Mouse (Mus musculus) forebrain, embryonic 13.5 days (tissue): ENCODE data around the gene Fat3. TPM values are rescaled to one million over a fixed set of nuclear protein-coding genes. Genes with fewer than 3 reads are reported as not detected.

Source experiments
- ATAC-seq: fragments of 200-750 bp; cut with Nextera tagmentation; 2 replicates; pipeline ENCODE4 v1.8.0; 2017
- H3K27ac ChIP-seq: fragments of 300-500 bp; sonication (generic); 2 replicates; pipeline ENCODE4 v1.5.1; 2015; ENCODE audit warnings: inconsistent platforms, mild to moderate bottlenecking, moderate library complexity
- H3K27me3 ChIP-seq: fragments of 300-500 bp; sonication (generic); 2 replicates; pipeline ENCODE4 v1.6.1; 2015; ENCODE audit warnings: mild to moderate bottlenecking, inconsistent platforms
- H3K36me3 ChIP-seq: fragments of 300-500 bp; sonication (generic); 2 replicates; pipeline ENCODE4 v1.6.1; 2015; ENCODE audit warnings: mild to moderate bottlenecking, inconsistent platforms; ENCODE audit not compliant: poor library complexity, severe bottlenecking
- H3K4me1 ChIP-seq: fragments of 300-500 bp; sonication (generic); 2 replicates; pipeline ENCODE4 v1.6.1; 2015; ENCODE audit warnings: inconsistent platforms
- H3K4me2 ChIP-seq: fragments of 300-500 bp; sonication (generic); 2 replicates; pipeline ENCODE4 v1.6.1; 2015; ENCODE audit warnings: inconsistent platforms, mild to moderate bottlenecking, moderate library complexity
- H3K4me3 ChIP-seq: fragments of 300-500 bp; sonication (generic); 2 replicates; pipeline ENCODE4 v1.5.1; 2015; ENCODE audit warnings: mild to moderate bottlenecking, inconsistent platforms
- H3K9ac ChIP-seq: fragments of 300-500 bp; sonication (generic); 2 replicates; pipeline ENCODE4 v1.6.1; 2015; ENCODE audit warnings: mild to moderate bottlenecking, inconsistent platforms
- H3K9me3 ChIP-seq: fragments of 300-500 bp; sonication (generic); replicated peaks from 2 replicates; pipeline ENCODE4 v1.6.1; 2016; ENCODE audit warnings: inconsistent platforms
- WGBS: fragments of 180-500 bp; shearing (Covaris S2); methylation state at CpG from one replicate; pipeline ENCODE4 v1.1.7; 2015; 5-methylcytosine and 5-hydroxymethylcytosine counted together
- polyA plus RNA-seq: library from polyadenylated mRNA; unstranded; fragments of >200 nt; fragmentation: Nextera tagmentation; extraction: Ambion mirVana; gene quantifications from 2 replicates; pipeline ENCODE4 v1.2.1, GENCODE M21; 2015

The Fat3 gene
- polyA plus RNA-seq, 1 experiment from 2014 or later: 10.3 TPM

- Histone ChIP-seq H3K4me2 (no peak overlapping the region), H3K4me3 (no peak overlapping the region), H3K9ac (no peak overlapping the region), H3K27me3 (no peaks in the 10 kb centered on the region), H3K9me3 (no peaks in the 10 kb centered on the region), H3K27ac (no peak overlapping the region), H3K4me1 (no peaks in the 10 kb centered on the region), H3K36me3 (peaks cover 4% of the 10 kb centered on the region; the same call in 1 of the 2 replicates)
- no peak for ATAC-seq
- WGBS: 39% methylated on average over 3 of the region's 3 CpGs
Observed at GRCm38 (mm10) chr9:15944182-15944581, 556.9 kb downstream of the Fat3 start.

GRCm38 (mm10) chr9:15943486-15944153 lies 557.5 kb downstream of the Fat3 start:
- Histone ChIP-seq H3K27ac (no peak overlapping the region), H3K4me3 (no peak overlapping the region), H3K4me2 (no peak overlapping the region), H3K4me1 (no peaks in the 10 kb centered on the region), H3K36me3 (peaks cover 4% of the 10 kb centered on the region; the same call in 1 of the 2 replicates), H3K9ac (no peak overlapping the region), H3K9me3 (no peaks in the 10 kb centered on the region), H3K27me3 (no peaks in the 10 kb centered on the region)
- no peak for ATAC-seq
- 82% methylated on average over 3 of the region's 3 CpGs for WGBS

- 91% methylated on average over 2 of the region's 2 CpGs for WGBS
- no peak for ATAC-seq
- no peak overlapping the region for H3K9ac ChIP-seq
- no peak overlapping the region for H3K4me3 ChIP-seq
- H3K9me3 ChIP-seq: no peaks in the 10 kb centered on the region
- H3K4me2 ChIP-seq: no peak overlapping the region
- H3K27me3 ChIP-seq: no peaks in the 10 kb centered on the region
- no peak overlapping the region for H3K27ac ChIP-seq
- H3K4me1 ChIP-seq: no peaks in the 10 kb centered on the region
- H3K36me3 ChIP-seq: peaks cover 5% of the 10 kb centered on the region; the same call in 1 of the 2 replicates
Observed at GRCm38 (mm10) chr9:15941818-15942217, 559.3 kb downstream of the Fat3 start.

- H3K27me3 ChIP-seq: no peaks in the 10 kb centered on the region
- no peaks in the 10 kb centered on the region for H3K9me3 ChIP-seq
- no peak overlapping the region for H3K9ac ChIP-seq
- 87% methylated on average over 7 of the region's 7 CpGs for WGBS
- no peak overlapping the region for H3K27ac ChIP-seq
- no peak for ATAC-seq
- no peak overlapping the region for H3K4me3 ChIP-seq
- peaks cover 5% of the 10 kb centered on the region; the same call in 1 of the 2 replicates for H3K36me3 ChIP-seq
- no peaks in the 10 kb centered on the region for H3K4me1 ChIP-seq
- no peak overlapping the region for H3K4me2 ChIP-seq
Observed at GRCm38 (mm10) chr9:15940933-15941673, 560.0 kb downstream of the Fat3 start.

GRCm38 (mm10) chr9:15939594-15939993 lies 561.5 kb downstream of the Fat3 start:
- no peak overlapping the region for H3K4me3 ChIP-seq
- peaks cover 5% of the 10 kb centered on the region; the same call in 1 of the 2 replicates for H3K36me3 ChIP-seq
- no peak overlapping the region for H3K27ac ChIP-seq
- no peaks in the 10 kb centered on the region for H3K27me3 ChIP-seq
- H3K4me1 ChIP-seq: no peaks in the 10 kb centered on the region
- H3K9me3 ChIP-seq: no peaks in the 10 kb centered on the region
- no peak overlapping the region for H3K4me2 ChIP-seq
- no peak overlapping the region for H3K9ac ChIP-seq
- WGBS: 53% methylated on average over 2 of the region's 2 CpGs
- no peak for ATAC-seq

- peaks cover 5% of the 10 kb centered on the region; the same call in 1 of the 2 replicates for H3K36me3 ChIP-seq
- H3K27me3 ChIP-seq: no peaks in the 10 kb centered on the region
- 78% methylated on average over 28 of the region's 28 CpGs for WGBS
- no peak overlapping the region for H3K4me3 ChIP-seq
- H3K4me1 ChIP-seq: no peaks in the 10 kb centered on the region
- H3K4me2 ChIP-seq: no peak overlapping the region
- H3K27ac ChIP-seq: no peak overlapping the region
- no peaks in the 10 kb centered on the region for H3K9me3 ChIP-seq
- ATAC-seq: no peak
- H3K9ac ChIP-seq: no peak overlapping the region
Observed at GRCm38 (mm10) chr9:15937837-15938514, 563.1 kb downstream of the Fat3 start.

- no peak for ATAC-seq
- 88% methylated on average over 5 of the region's 5 CpGs for WGBS
- no peak overlapping the region for H3K27ac ChIP-seq
Observed at GRCm38 (mm10) chr9:15930928-15931443, 570.1 kb downstream of the Fat3 start.

GRCm38 (mm10) chr9:15928331-15928730 lies 572.8 kb downstream of the Fat3 start:
- 92% methylated on average over 2 of the region's 2 CpGs for WGBS
- Histone ChIP-seq H3K9me3 (no peaks in the 10 kb centered on the region), H3K4me2 (no peak overlapping the region), H3K9ac (no peak overlapping the region), H3K27me3 (no peaks in the 10 kb centered on the region), H3K4me1 (no peaks in the 10 kb centered on the region), H3K36me3 (no peaks in the 10 kb centered on the region), H3K4me3 (no peak overlapping the region), H3K27ac (no peak overlapping the region)
- no peak for ATAC-seq

More at GRCm38 (mm10) chr9:15930928-15931443, 570.1 kb downstream of the Fat3 start:
- H3K27me3 ChIP-seq: no peaks in the 10 kb centered on the region
- H3K4me1 ChIP-seq: no peaks in the 10 kb centered on the region
- H3K4me2 ChIP-seq: no peak overlapping the region
- H3K4me3 ChIP-seq: no peak overlapping the region
- H3K9me3 ChIP-seq: no peaks in the 10 kb centered on the region
- no peaks in the 10 kb centered on the region for H3K36me3 ChIP-seq
- H3K9ac ChIP-seq: no peak overlapping the region

- peaks cover 4% of the 10 kb centered on the region; the same call in 1 of the 2 replicates for H3K36me3 ChIP-seq
- H3K4me2 ChIP-seq: no peak overlapping the region
- 83% methylated on average over 5 of the region's 5 CpGs for WGBS
- no peak for ATAC-seq
- no peak overlapping the region for H3K4me3 ChIP-seq
- no peaks in the 10 kb centered on the region for H3K9me3 ChIP-seq
- H3K27me3 ChIP-seq: no peaks in the 10 kb centered on the region
- H3K27ac ChIP-seq: no peak overlapping the region
- H3K9ac ChIP-seq: no peak overlapping the region
- no peaks in the 10 kb centered on the region for H3K4me1 ChIP-seq
Observed at GRCm38 (mm10) chr9:15927378-15928083, 573.6 kb downstream of the Fat3 start.

GRCm38 (mm10) chr9:15925237-15925636 lies 575.8 kb downstream of the Fat3 start:
- H3K9me3 ChIP-seq: no peaks in the 10 kb centered on the region
- ATAC-seq: no peak

GRCm38 (mm10) chr9:15920271-15920670 lies 580.8 kb downstream of the Fat3 start:
- Histone ChIP-seq H3K27ac (no peak overlapping the region), H3K4me2 (no peak overlapping the region), H3K9ac (no peak overlapping the region), H3K4me3 (no peak overlapping the region), H3K4me1 (no peaks in the 10 kb centered on the region), H3K9me3 (no peaks in the 10 kb centered on the region), H3K27me3 (no peaks in the 10 kb centered on the region), H3K36me3 (peaks cover 29% of the 10 kb centered on the region)
- 73% methylated on average over 4 of the region's 4 CpGs for WGBS
- no peak for ATAC-seq

More at GRCm38 (mm10) chr9:15925237-15925636, 575.8 kb downstream of the Fat3 start:
- H3K27ac ChIP-seq: no peak overlapping the region
- no peak overlapping the region for H3K9ac ChIP-seq
- H3K4me2 ChIP-seq: no peak overlapping the region
- H3K4me1 ChIP-seq: no peaks in the 10 kb centered on the region
- peaks cover 13% of the 10 kb centered on the region for H3K36me3 ChIP-seq
- H3K4me3 ChIP-seq: no peak overlapping the region
- no peaks in the 10 kb centered on the region for H3K27me3 ChIP-seq
- WGBS: 93% methylated on average over 5 of the region's 5 CpGs
